Mouse (Mus musculus) liver, embryonic 14.5 days (tissue): ENCODE measurements around the gene Abtb2.

ENCODE experiments used
- CTCF ChIP-seq: IDR thresholded peaks from 2 replicates; pipeline ENCODE4 v1.5.1; 2016; ENCODE audit warnings: antibody characterized with exemption, low read depth, control low read depth
- EP300 ChIP-seq: IDR thresholded peaks from 2 replicates; pipeline ENCODE4 v1.6.1; 2016; ENCODE audit warnings: antibody characterized with exemption, low read depth

DNA sequence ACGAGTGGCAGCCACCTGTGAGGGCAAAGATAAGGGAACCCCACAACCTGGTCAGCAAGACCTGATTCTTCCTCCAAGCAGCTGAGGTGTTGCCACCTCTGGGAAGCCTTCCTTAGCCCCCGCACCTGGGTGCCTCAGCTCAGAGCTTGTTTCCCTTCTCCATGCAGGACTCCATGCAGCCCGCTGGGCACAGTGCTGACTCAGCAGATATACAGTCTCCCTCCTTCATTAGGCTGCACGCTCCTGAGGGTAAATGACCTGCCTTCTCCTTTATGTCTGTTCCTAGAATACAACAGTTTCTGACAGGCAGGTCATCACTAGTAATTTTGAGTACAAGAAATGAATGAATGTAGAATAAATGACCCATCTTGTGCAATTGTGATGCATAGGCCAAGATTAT is 103.5 kb downstream of the Abtb2 start:
- TF ChIP-seq EP300 (no peak), CTCF (no peak)
